Mouse (Mus musculus): Measurements from ENCODE around the gene Zfhx3. TPM values are rescaled to one million over a fixed set of nuclear protein-coding genes. Genes with fewer than 3 reads are reported as not detected.

Zfhx3 gene
- polyA plus RNA-seq, 1 experiment from 2014 or later = 9.2 TPM

GRCm38 (mm10) chr8:108912998-108913397 is 970.6 kb downstream of the Zfhx3 start:
- 90% methylated on average over 7 of the region's 7 CpGs for WGBS
- H3K4me2 ChIP-seq = no peak overlapping the region
- H3K27me3 ChIP-seq = no peaks in the 10 kb centered on the region
- peaks cover 7% of the 10 kb centered on the region; the same call in 1 of the 2 replicates for H3K36me3 ChIP-seq
- no peak for ATAC-seq (replicated peaks; ENCODE audit: low FRiP score)
- H3K4me1 ChIP-seq = peaks cover 20% of the 10 kb centered on the region
- H3K9ac ChIP-seq = no peak overlapping the region
- no peak overlapping the region for H3K4me3 ChIP-seq (replicated peaks)
- no peaks in the 10 kb centered on the region for H3K9me3 ChIP-seq (replicated peaks)
- no peak overlapping the region for H3K27ac ChIP-seq

GRCm38 (mm10) chr8:108915425-108915824 is 973.0 kb downstream of the Zfhx3 start:
- 21% methylated on average over 6 of the region's 6 CpGs for WGBS
- no peaks in the 10 kb centered on the region for H3K27me3 ChIP-seq
- peaks cover 20% of the 10 kb centered on the region for H3K4me1 ChIP-seq
- no peak overlapping the region for H3K4me2 ChIP-seq
- H3K36me3 ChIP-seq = peaks cover 7% of the 10 kb centered on the region; the same call in 1 of the 2 replicates
- H3K9ac ChIP-seq = no peak overlapping the region
- H3K4me3 ChIP-seq (replicated peaks) = no peak overlapping the region
- H3K9me3 ChIP-seq (replicated peaks) = no peaks in the 10 kb centered on the region
- H3K27ac ChIP-seq = peak overlapping the region; percentile 80
- ATAC-seq (replicated peaks; ENCODE audit: low FRiP score) = peak; percentile 65; the same call in 1 of the 2 replicates

- no peak overlapping the region for H3K4me3 ChIP-seq (replicated peaks)
- WGBS = 28% methylated on average over 6 of the region's 6 CpGs
- no peak overlapping the region for H3K9ac ChIP-seq
- H3K4me2 ChIP-seq = no peak overlapping the region
- peak; percentile 59 for ATAC-seq (replicated peaks; ENCODE audit: low FRiP score)
- H3K27me3 ChIP-seq = no peaks in the 10 kb centered on the region
- no peaks in the 10 kb centered on the region for H3K9me3 ChIP-seq (replicated peaks)
- peaks cover 7% of the 10 kb centered on the region; the same call in 1 of the 2 replicates for H3K36me3 ChIP-seq
- H3K4me1 ChIP-seq = peaks cover 17% of the 10 kb centered on the region
- peak overlapping the region; percentile 80 for H3K27ac ChIP-seq
Measured at GRCm38 (mm10) chr8:108915876-108916275, 973.4 kb downstream of the Zfhx3 start.

- no peaks in the 10 kb centered on the region for H3K9me3 ChIP-seq (replicated peaks)
- no peak for ATAC-seq (replicated peaks; ENCODE audit: low FRiP score)
- no peak overlapping the region for H3K9ac ChIP-seq
- H3K4me1 ChIP-seq = peaks cover 10% of the 10 kb centered on the region
- no peaks in the 10 kb centered on the region for H3K27me3 ChIP-seq
- no peak overlapping the region for H3K4me2 ChIP-seq
- no peak overlapping the region for H3K4me3 ChIP-seq (replicated peaks)
- peaks cover 7% of the 10 kb centered on the region; the same call in 1 of the 2 replicates for H3K36me3 ChIP-seq
- WGBS = 94% methylated on average over 7 of the region's 7 CpGs
- no peak overlapping the region for H3K27ac ChIP-seq
Measured at GRCm38 (mm10) chr8:108920151-108920550, 977.7 kb downstream of the Zfhx3 start.

GRCm38 (mm10) chr8:108923161-108923560 is 980.7 kb downstream of the Zfhx3 start:
- Histone ChIP-seq H3K27me3 (no peaks in the 10 kb centered on the region), H3K9ac (no peak overlapping the region), H3K4me2 (no peak overlapping the region), H3K36me3 (no peaks in the 10 kb centered on the region), H3K9me3 (replicated peaks) (no peaks in the 10 kb centered on the region), H3K4me3 (replicated peaks) (no peak overlapping the region), H3K27ac (no peak overlapping the region), H3K4me1 (no peaks in the 10 kb centered on the region)
- 89% methylated on average over 6 of the region's 6 CpGs for WGBS
- no peak for ATAC-seq (replicated peaks; ENCODE audit: low FRiP score)

GRCm38 (mm10) chr8:108924526-108924925 is 982.1 kb downstream of the Zfhx3 start:
- no peak overlapping the region for H3K4me3 ChIP-seq (replicated peaks)
- H3K9ac ChIP-seq = no peak overlapping the region
- H3K4me2 ChIP-seq = no peak overlapping the region
- H3K9me3 ChIP-seq (replicated peaks) = no peaks in the 10 kb centered on the region
- WGBS = 83% methylated on average over 9 of the region's 9 CpGs
- H3K4me1 ChIP-seq = no peaks in the 10 kb centered on the region
- ATAC-seq (replicated peaks; ENCODE audit: low FRiP score) = no peak
- H3K36me3 ChIP-seq = no peaks in the 10 kb centered on the region
- no peaks in the 10 kb centered on the region for H3K27me3 ChIP-seq
- H3K27ac ChIP-seq = no peak overlapping the region

- Histone ChIP-seq H3K4me3 (replicated peaks) (no peak overlapping the region), H3K4me2 (no peak overlapping the region), H3K27ac (no peak overlapping the region), H3K36me3 (no peaks in the 10 kb centered on the region), H3K9ac (no peak overlapping the region), H3K4me1 (peaks cover 11% of the 10 kb centered on the region), H3K9me3 (replicated peaks) (no peaks in the 10 kb centered on the region), H3K27me3 (no peaks in the 10 kb centered on the region)
- no peak for ATAC-seq (replicated peaks; ENCODE audit: low FRiP score)
- WGBS = 77% methylated on average over 11 of the region's 11 CpGs
Measured at GRCm38 (mm10) chr8:108926106-108926505, 983.7 kb downstream of the Zfhx3 start.

GRCm38 (mm10) chr8:108930635-108931034 is 988.2 kb downstream of the Zfhx3 start:
- no peaks in the 10 kb centered on the region for H3K27me3 ChIP-seq
- WGBS = 43% methylated on average over 5 of the region's 5 CpGs
- peaks cover 15% of the 10 kb centered on the region for H3K36me3 ChIP-seq
- H3K4me3 ChIP-seq (replicated peaks) = no peak overlapping the region
- H3K4me2 ChIP-seq = no peak overlapping the region; the same call in 1 of the 2 replicates
- ATAC-seq (replicated peaks; ENCODE audit: low FRiP score) = peak; percentile 79
- no peak overlapping the region for H3K9ac ChIP-seq
- H3K4me1 ChIP-seq = peaks cover 18% of the 10 kb centered on the region
- H3K27ac ChIP-seq = peak overlapping the region; percentile 33; the same call in 1 of the 2 replicates
- H3K9me3 ChIP-seq (replicated peaks) = no peaks in the 10 kb centered on the region

GRCm38 (mm10) chr8:108931837-108932236 is 989.4 kb downstream of the Zfhx3 start:
- H3K27me3 ChIP-seq = no peaks in the 10 kb centered on the region
- no peak for ATAC-seq (replicated peaks; ENCODE audit: low FRiP score)
- H3K4me1 ChIP-seq = peaks cover 25% of the 10 kb centered on the region
- no peak overlapping the region for H3K4me3 ChIP-seq (replicated peaks)
- WGBS = 55% methylated on average over 13 of the region's 13 CpGs
- no peak overlapping the region for H3K27ac ChIP-seq
- H3K4me2 ChIP-seq = peak overlapping the region; percentile 10; the same call in 1 of the 2 replicates
- H3K36me3 ChIP-seq = peaks cover 15% of the 10 kb centered on the region
- no peak overlapping the region for H3K9ac ChIP-seq
- H3K9me3 ChIP-seq (replicated peaks) = no peaks in the 10 kb centered on the region

- H3K27me3 ChIP-seq = no peaks in the 10 kb centered on the region
- 79% methylated on average over 9 of the region's 9 CpGs for WGBS
- ATAC-seq (replicated peaks; ENCODE audit: low FRiP score) = no peak
- no peak overlapping the region for H3K27ac ChIP-seq
- no peak overlapping the region for H3K9ac ChIP-seq
- no peak overlapping the region for H3K4me3 ChIP-seq (replicated peaks)
- peaks cover 25% of the 10 kb centered on the region for H3K4me1 ChIP-seq
- H3K9me3 ChIP-seq (replicated peaks) = no peaks in the 10 kb centered on the region
- peaks cover 19% of the 10 kb centered on the region for H3K36me3 ChIP-seq
- no peak overlapping the region for H3K4me2 ChIP-seq
Measured at GRCm38 (mm10) chr8:108932729-108933128, 990.3 kb downstream of the Zfhx3 start.

- Histone ChIP-seq H3K27ac (no peak overlapping the region), H3K4me2 (no peak overlapping the region), H3K4me3 (replicated peaks) (no peak overlapping the region), H3K9ac (no peak overlapping the region), H3K9me3 (replicated peaks) (0 out of 2 replicates have a peak, but pooled peaks cover 3% of the 10 kb centered on the region), H3K4me1 (peaks cover 14% of the 10 kb centered on the region), H3K36me3 (peaks cover 39% of the 10 kb centered on the region), H3K27me3 (no peaks in the 10 kb centered on the region)
- ATAC-seq (replicated peaks; ENCODE audit: low FRiP score) = no peak
- 72% methylated on average over 18 of the region's 18 CpGs for WGBS
Measured at GRCm38 (mm10) chr8:108935834-108936694, 993.6 kb downstream of the Zfhx3 start.

GRCm38 (mm10) chr8:108936695-108937448 is 994.4 kb downstream of the Zfhx3 start:
- Histone ChIP-seq H3K9ac (no peak overlapping the region), H3K4me1 (peaks cover 9% of the 10 kb centered on the region), H3K4me3 (replicated peaks) (no peak overlapping the region), H3K27ac (no peak overlapping the region), H3K27me3 (no peaks in the 10 kb centered on the region), H3K36me3 (peaks cover 40% of the 10 kb centered on the region), H3K4me2 (no peak overlapping the region), H3K9me3 (replicated peaks) (0 out of 2 replicates have a peak, but pooled peaks cover 3% of the 10 kb centered on the region)
- 66% methylated on average over 19 of the region's 19 CpGs for WGBS
- ATAC-seq (replicated peaks; ENCODE audit: low FRiP score) = no peak
